Mouse (Mus musculus): ENCODE results near the gene Irf1.

GRCm38 (mm10) chr11:53761284-53761683 is 8.5 kb upstream of the Irf1 start:
- no peak for TF ChIP-seq EP300 (IDR thresholded peaks at IDR 0.05)
- no peak for TF ChIP-seq CTCF (IDR thresholded peaks at IDR 0.05)
